Mouse (Mus musculus) left cerebral cortex, adult 9 months (tissue): ENCODE measurements at regions not wholly inside any gene's neighbourhood (a gene's known extent, or its start where the extent isn't known, plus 50 kb on each side); places are given as distances from the start of the nearest gene placed in this dataset.

Source experiments
- DNase-seq, 2 experiments: peaks; one replicate each; pipeline ENCODE4 v3.0.0; 2022; ENCODE audit warnings: low spot score in 2 of 2

- DNase-seq = no peak
Measured at GRCm38 (mm10) chr17:48881946-48882345, 50.2 kb upstream of the Lrfn2 start.
